Mouse (Mus musculus) stomach, postnatal 0 days (tissue): ENCODE results near the gene Fgfr2. TPM values are rescaled to one million over a fixed set of nuclear protein-coding genes. Genes with fewer than 3 reads are reported as not detected.
A peak's percentile ranks its signal among the peaks of the same experiment; 100 is the strongest.

ENCODE experiments used
- ATAC-seq: fragments of 200-750 bp; cut with Nextera tagmentation; 2 replicates; pipeline ENCODE4 v1.8.0; 2017; ENCODE audit not compliant: low FRiP score, low TSS enrichment
- DNase-seq: peaks from one replicate; pipeline ENCODE4 v3.0.0-alpha.2; 2016; ENCODE audit warnings: low spot score
- H3K27ac ChIP-seq: fragments of 300-500 bp; sonication (generic); replicated peaks from 2 replicates; pipeline ENCODE4 v1.5.1; 2014; ENCODE audit warnings: mild to moderate bottlenecking, control low read depth
- H3K27me3 ChIP-seq: fragments of 300-500 bp; sonication (generic); 2 replicates; pipeline ENCODE4 v1.6.1; 2014; ENCODE audit warnings: low read length; ENCODE audit not compliant: control insufficient read depth, insufficient read depth
- H3K36me3 ChIP-seq: fragments of 300-500 bp; sonication (generic); 2 replicates; pipeline ENCODE4 v1.6.1; 2014; ENCODE audit warnings: low read length, mixed read lengths; ENCODE audit not compliant: control insufficient read depth, insufficient read depth
- H3K4me1 ChIP-seq: fragments of 300-500 bp; sonication (generic); replicated peaks from 2 replicates; pipeline ENCODE4 v1.6.1; 2014; ENCODE audit warnings: antibody characterized with exemption; ENCODE audit not compliant: control insufficient read depth, insufficient read depth
- H3K4me2 ChIP-seq: fragments of 300-500 bp; sonication (generic); replicated peaks from 2 replicates; pipeline ENCODE4 v1.6.1; 2014; ENCODE audit warnings: low read depth, mild to moderate bottlenecking, control low read depth, moderate library complexity
- H3K4me3 ChIP-seq: fragments of 300-500 bp; sonication (generic); 2 replicates; pipeline ENCODE4 v1.5.1; 2014; ENCODE audit warnings: low read depth, low read length, control low read depth
- H3K9ac ChIP-seq: fragments of 300-500 bp; sonication (generic); 2 replicates; pipeline ENCODE4 v1.6.1; 2014; ENCODE audit warnings: mild to moderate bottlenecking, low read length, control low read depth, mixed read lengths
- H3K9me3 ChIP-seq: fragments of 300-500 bp; sonication (generic); 2 replicates; pipeline ENCODE4 v1.6.1; 2016; ENCODE audit warnings: low read length; ENCODE audit not compliant: control insufficient read depth
- CTCF ChIP-seq: IDR thresholded peaks from 2 replicates; pipeline ENCODE4 v1.5.1; 2016; ENCODE audit warnings: antibody characterized with exemption, low read depth, mild to moderate bottlenecking, moderate library complexity
- EP300 ChIP-seq: optimal IDR thresholded peaks from 2 replicates; pipeline ENCODE3; 2016; ENCODE audit warnings: antibody characterized with exemption
- WGBS: fragments of 180-500 bp; shearing (Covaris S2); extraction: QIAGEN DNeasy Blood & Tissue Kit; methylation state at CpG from one replicate; pipeline ENCODE4 v1.1.7; 2014; 5-methylcytosine and 5-hydroxymethylcytosine counted together
- polyA plus RNA-seq: library from polyadenylated mRNA; unstranded; fragments of >200 nt; fragmentation: Nextera tagmentation; extraction: Ambion mirVana; gene quantifications from 2 replicates; pipeline ENCODE4 v1.2.1, GENCODE M21; 2015

Fgfr2 gene
- polyA plus RNA-seq, 1 experiment from 2014 or later = 60.8 TPM

- no peak for TF ChIP-seq EP300
- no peak for TF ChIP-seq CTCF
Observed at GRCm38 (mm10) chr7:132091551-132091950, 1031.6 kb downstream of the Fgfr2 start.

GRCm38 (mm10) chr7:132088606-132089005, 1034.5 kb downstream of the Fgfr2 start:
- no peak for DNase-seq
- no peaks in the 10 kb centered on the region for H3K9me3 ChIP-seq
- H3K4me3 ChIP-seq = no peak overlapping the region
- H3K4me1 ChIP-seq = no peaks in the 10 kb centered on the region
- H3K9ac ChIP-seq = no peak overlapping the region
- TF ChIP-seq CTCF (0 out of 2 replicates have a peak, but pooled peaks have one; percentile 9), EP300 (no peak)
- no peak overlapping the region for H3K27ac ChIP-seq
- ATAC-seq = no peak
- H3K36me3 ChIP-seq = no peaks in the 10 kb centered on the region
- 66% methylated on average over 6 of the region's 6 CpGs for WGBS
- H3K27me3 ChIP-seq = no peaks in the 10 kb centered on the region
- H3K4me2 ChIP-seq = no peak overlapping the region

More at GRCm38 (mm10) chr7:132091551-132091950, 1031.6 kb downstream of the Fgfr2 start:
- WGBS = 72% methylated on average over 7 of the region's 7 CpGs
- no peak overlapping the region for H3K27ac ChIP-seq
- H3K9ac ChIP-seq = no peak overlapping the region
- H3K4me2 ChIP-seq = no peak overlapping the region
- H3K4me3 ChIP-seq = no peak overlapping the region
- ATAC-seq (no peak), DNase-seq (no peak)
- 0 out of 2 replicates have a peak, but pooled peaks cover 4% of the 10 kb centered on the region for H3K4me1 ChIP-seq
- no peaks in the 10 kb centered on the region for H3K36me3 ChIP-seq
- no peaks in the 10 kb centered on the region for H3K27me3 ChIP-seq
- no peaks in the 10 kb centered on the region for H3K9me3 ChIP-seq

DNA sequence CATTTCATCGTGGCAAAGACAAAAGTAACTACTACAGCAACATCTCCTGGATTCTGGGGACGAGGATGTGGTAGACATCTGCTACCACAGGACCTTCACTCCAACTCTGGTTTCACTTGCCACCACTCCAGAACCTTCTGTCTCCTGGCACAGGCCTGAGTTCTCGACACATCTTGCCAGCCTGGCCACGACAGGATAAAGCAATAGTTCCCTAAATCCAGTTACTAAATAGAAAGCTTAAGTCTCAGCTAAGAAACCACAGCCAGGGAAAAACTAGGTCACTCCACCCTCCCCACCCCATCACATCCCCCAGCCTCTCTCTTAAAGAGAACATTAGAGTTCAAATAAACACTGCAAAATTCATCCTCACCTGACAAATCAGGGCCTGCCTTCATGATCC, 1035.0 kb downstream of the Fgfr2 start:
- 57% methylated on average over 4 of the region's 4 CpGs for WGBS
- no peak for ATAC-seq
- no peak overlapping the region for H3K4me3 ChIP-seq
- H3K27ac ChIP-seq = no peak overlapping the region
- H3K4me1 ChIP-seq = no peaks in the 10 kb centered on the region
- no peak for TF ChIP-seq EP300
- no peak for TF ChIP-seq CTCF
- DNase-seq = no peak
- no peaks in the 10 kb centered on the region for H3K36me3 ChIP-seq
- H3K9ac ChIP-seq = no peak overlapping the region
- no peaks in the 10 kb centered on the region for H3K9me3 ChIP-seq
- no peak overlapping the region for H3K4me2 ChIP-seq
- no peaks in the 10 kb centered on the region for H3K27me3 ChIP-seq

DNA sequence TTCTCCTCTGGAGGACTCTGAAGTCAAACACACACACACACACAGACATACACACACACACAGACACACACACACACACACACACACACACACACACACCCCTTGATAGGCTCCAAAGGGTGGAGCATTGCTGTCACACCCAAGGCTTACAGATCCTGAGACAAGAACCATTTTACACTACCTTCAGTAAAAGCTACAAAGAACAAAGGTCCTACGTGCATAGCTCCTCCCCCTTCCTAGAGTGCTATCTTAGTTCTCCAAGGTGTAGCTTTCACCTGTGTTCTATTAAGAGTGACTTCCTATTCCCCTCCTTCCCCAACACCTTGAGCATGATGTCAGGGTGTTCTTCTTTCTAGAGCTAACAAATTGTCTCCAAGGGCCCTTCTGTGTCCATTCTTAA, 1047.3 kb downstream of the Fgfr2 start:
- H3K27ac ChIP-seq = no peak overlapping the region
- no peaks in the 10 kb centered on the region for H3K9me3 ChIP-seq
- no peak overlapping the region for H3K9ac ChIP-seq
- TF ChIP-seq CTCF (no peak), EP300 (no peak)
- H3K36me3 ChIP-seq = no peaks in the 10 kb centered on the region
- 40% methylated on average over 1 of the region's 1 CpGs for WGBS
- ATAC-seq (peak; percentile 57), DNase-seq (no peak)
- no peak overlapping the region for H3K4me2 ChIP-seq
- H3K27me3 ChIP-seq = no peaks in the 10 kb centered on the region
- no peak overlapping the region for H3K4me3 ChIP-seq
- H3K4me1 ChIP-seq = no peaks in the 10 kb centered on the region

DNA sequence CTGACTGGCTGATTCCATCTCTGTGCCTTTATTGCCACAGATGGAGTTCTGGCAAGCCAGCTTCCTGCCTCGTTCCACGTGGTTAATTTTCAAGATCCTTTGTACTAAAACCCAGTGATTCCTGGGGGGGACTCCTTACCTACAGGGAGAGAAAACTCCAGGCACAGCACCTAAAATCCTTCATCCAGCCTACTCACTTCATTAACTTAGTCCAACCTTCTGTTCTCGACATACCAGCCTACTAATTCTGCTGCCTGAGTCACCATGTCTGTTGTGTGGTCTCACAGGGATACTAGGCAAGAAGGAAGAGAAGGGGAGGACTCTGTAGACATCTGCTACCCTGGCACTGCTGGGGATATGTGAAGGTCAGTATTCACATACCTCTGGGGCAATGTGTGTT, 1048.6 kb downstream of the Fgfr2 start:
- Histone ChIP-seq H3K27me3 (no peaks in the 10 kb centered on the region), H3K4me3 (no peak overlapping the region), H3K4me2 (no peak overlapping the region), H3K9me3 (no peaks in the 10 kb centered on the region), H3K36me3 (no peaks in the 10 kb centered on the region), H3K27ac (no peak overlapping the region), H3K9ac (no peak overlapping the region), H3K4me1 (no peaks in the 10 kb centered on the region)
- WGBS = 61% methylated on average over 3 of the region's 3 CpGs
- no peak for DNase-seq
- TF ChIP-seq EP300 (no peak), CTCF (no peak)
- no peak for ATAC-seq

GRCm38 (mm10) chr7:132070877-132071625, 1052.1 kb downstream of the Fgfr2 start:
- Histone ChIP-seq H3K27ac (no peak overlapping the region), H3K27me3 (no peaks in the 10 kb centered on the region), H3K36me3 (no peaks in the 10 kb centered on the region), H3K4me1 (no peaks in the 10 kb centered on the region), H3K9ac (no peak overlapping the region), H3K9me3 (no peaks in the 10 kb centered on the region), H3K4me3 (no peak overlapping the region), H3K4me2 (no peak overlapping the region)
- no peak for TF ChIP-seq CTCF
- TF ChIP-seq EP300 = no peak
- DNase-seq = no peak
- no peak for ATAC-seq
- WGBS = 78% methylated on average over 6 of the region's 6 CpGs
